Mouse (Mus musculus) liver, postnatal 0 days (tissue): ENCODE measurements around the gene Cox19.

Source experiments
- CTCF ChIP-seq: sonication (generic); IDR thresholded peaks from 2 replicates; pipeline ENCODE4 v1.5.1; 2016; ENCODE audit warnings: antibody characterized with exemption, low read depth
- EP300 ChIP-seq: IDR thresholded peaks from 2 replicates; pipeline ENCODE4 v1.6.1; 2016; ENCODE audit warnings: antibody characterized with exemption, low read depth, mild to moderate bottlenecking

- TF ChIP-seq CTCF = no peak
- TF ChIP-seq EP300 = no peak
These were observed 60.6 kb downstream of the Cox19 start for GRCm38 (mm10) chr5:139290467-139291259.
